Mouse (Mus musculus): ENCODE data around the gene Zfp526.
A peak's percentile ranks its signal among the peaks of the same experiment; 100 is the strongest.

The Zfp526 gene

GRCm38 (mm10) chr7:25209161-25209622 is 12.0 kb upstream of the Zfp526 start:
- no peak for DNase-seq (ENCODE audit: low spot score in 2 of 2)

DNA sequence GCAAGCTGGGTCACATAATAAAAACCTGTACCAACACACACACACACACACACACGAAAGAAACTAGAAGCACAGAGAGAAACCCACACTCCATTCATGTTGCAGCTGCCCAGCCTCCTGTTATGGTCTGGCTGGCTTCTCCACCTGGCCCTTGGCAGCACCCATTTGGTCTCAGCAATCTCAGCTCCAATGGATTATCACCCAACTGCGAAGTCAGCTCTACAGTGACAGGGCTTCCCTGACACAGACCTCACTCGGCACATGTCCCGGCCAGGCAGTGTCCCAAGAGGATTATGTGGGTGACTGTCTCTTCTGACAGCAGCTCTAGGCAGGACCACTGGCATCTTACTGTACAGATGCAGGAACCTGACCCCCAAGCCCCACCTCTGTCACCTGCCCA is 10.7 kb upstream of the Zfp526 start:
- DNase-seq (ENCODE audit: low spot score in 2 of 2): no peak

DNA sequence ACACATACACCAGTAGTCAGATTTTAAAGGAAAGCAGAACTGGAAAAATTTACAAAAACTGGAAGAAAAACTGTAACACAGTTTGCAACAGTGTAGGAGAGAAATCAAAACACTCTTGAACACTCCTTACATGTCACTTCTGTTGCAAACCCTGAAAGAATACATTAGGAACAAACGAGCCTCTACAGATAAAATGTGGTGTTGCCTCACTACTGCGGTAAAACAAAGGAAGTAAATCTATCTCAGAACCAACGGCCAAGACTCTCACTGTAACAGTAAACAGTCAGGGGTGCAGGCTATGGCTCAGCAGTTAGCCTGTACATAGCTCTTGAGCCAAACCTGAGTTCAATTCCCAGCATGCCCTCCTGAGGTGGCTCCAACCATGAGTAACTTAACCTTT is 8.1 kb upstream of the Zfp526 start:
- DNase-seq (ENCODE audit: low spot score in 2 of 2): no peak

DNA sequence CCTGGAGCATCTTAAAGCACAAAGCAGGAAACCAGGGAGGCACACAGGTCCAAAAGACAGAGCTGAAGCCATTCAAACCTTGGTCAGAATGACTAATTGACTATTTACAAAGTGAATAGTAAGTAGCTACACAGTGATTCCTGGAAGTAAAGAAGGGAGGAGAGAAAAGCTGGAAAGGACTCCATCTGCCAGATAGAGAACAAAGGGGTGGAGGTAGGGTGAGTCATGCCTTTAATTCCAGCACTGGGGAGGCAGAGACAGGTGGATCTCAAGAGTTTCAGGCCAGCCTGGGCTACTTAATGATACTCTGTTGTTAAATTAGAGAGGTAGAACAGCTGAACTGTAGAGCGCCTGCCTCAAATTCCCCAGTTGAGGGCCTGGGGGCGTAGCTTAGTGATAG is 7.1 kb upstream of the Zfp526 start:
- no peak for DNase-seq (ENCODE audit: low spot score in 2 of 2)

GRCm38 (mm10) chr7:25217653-25218395 is 3.4 kb upstream of the Zfp526 start:
- DNase-seq (ENCODE audit: low spot score in 2 of 2): no peak

DNA sequence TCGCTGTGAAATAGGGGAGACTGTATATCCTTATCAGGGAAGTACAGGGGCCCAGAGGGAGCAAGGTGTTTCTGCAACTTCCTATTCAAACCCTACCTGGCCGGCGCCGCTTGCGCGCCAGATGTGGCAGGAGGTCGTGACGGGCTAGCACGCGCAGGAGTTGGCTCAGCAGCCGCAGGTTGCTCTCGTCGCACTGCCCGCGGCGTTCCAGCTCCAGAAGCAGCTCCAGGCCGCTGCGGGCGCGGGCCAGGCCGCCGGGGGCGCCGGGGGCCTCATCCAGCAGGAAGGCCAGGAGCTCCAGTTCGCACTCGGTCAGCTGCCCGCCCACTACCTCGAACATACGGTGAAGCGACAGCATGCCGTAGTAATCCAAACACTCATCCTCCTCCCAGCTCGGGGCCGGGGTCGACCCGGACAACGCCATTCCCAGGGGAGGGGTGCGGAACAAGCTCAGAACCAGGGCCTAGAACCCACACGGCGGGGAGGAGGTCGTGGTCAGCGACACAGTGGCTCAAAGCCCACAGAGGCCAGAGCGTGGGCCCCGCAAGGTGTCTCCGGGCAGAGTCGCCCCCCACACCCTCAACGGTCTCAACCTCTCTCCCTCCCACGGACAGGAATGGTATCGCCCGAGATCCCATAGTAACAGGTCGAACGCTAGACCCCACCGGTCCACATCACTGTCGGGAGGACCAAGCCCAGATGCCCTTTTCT is 2.4 kb upstream of the Zfp526 start:
- DNase-seq (ENCODE audit: low spot score in 2 of 2): peak; percentile 56 to 71

DNA sequence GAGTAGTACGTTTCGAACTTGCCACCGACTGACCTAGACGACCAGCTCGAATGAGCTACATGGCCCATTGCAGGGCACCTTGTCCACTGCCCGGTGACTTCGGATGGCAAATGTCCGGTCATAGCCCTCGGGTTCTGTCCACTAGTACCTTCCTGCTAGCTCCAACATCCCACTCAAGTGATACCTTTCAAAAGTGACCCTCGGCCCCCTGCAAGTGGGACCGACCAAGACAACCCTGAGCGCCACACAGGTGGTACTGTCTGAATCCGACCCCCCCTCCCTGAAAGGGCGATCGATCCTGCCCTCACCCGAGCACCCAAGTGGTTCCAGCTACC is 1.8 kb upstream of the Zfp526 start:
- DNase-seq (ENCODE audit: low spot score in 2 of 2): no peak

- peak; percentile 96 to 97 for DNase-seq (ENCODE audit: low spot score in 2 of 2)
Measured at GRCm38 (mm10) chr7:25219756-25220456, 1.3 kb upstream of the Zfp526 start.

- DNase-seq (ENCODE audit: low spot score in 2 of 2): peak in 1 of 2 experiments; percentile 43
Measured at GRCm38 (mm10) chr7:25220457-25221101, 646 bp upstream of the Zfp526 start, which contains the start of gene Dedd2. Gene Dedd2, minus strand, starts transcription at chr7:25220615.

DNA sequence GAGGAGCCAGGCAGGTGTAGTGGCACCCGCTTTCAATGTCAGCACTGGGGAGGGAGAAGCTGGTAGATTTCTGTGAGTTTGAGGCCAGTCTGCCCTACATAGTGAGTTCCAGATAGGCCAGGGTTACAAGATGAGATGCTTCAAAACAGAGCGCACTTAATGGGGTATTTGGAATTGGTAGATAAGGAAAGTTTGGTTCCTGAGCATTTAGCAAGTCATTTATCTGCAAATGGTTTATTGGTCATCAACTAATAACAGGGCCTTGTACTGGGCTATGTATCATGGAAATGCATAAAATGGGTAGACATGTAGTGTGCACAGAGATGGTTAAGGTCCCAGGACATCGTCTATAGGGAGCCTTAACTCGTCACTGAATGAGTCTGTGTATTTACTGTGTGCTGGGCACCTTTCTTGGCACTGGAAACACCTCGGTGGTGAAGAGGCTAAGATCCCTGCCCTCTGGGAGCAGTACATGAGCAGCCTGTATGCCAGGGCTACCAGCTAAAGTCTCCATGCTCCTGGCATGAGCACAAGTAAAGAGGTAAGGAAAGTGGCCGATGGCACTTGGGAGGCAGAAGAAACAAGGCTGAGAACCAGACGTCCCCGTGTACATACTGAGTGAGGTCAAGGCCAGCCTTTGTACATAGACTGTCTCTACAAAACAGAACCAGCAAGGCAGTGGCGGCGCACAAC is 1.2 kb downstream of the Zfp526 start:
- DNase-seq (ENCODE audit: low spot score in 2 of 2): no peak

- DNase-seq (ENCODE audit: low spot score in 2 of 2): no peak
Measured at GRCm38 (mm10) chr7:25227523-25228300, 6.5 kb downstream of the Zfp526 start.

GRCm38 (mm10) chr7:25230690-25231285 is 9.6 kb downstream of the Zfp526 start:
- DNase-seq (ENCODE audit: low spot score in 2 of 2): no peak

- no peak for DNase-seq (ENCODE audit: low spot score in 2 of 2)
Measured at GRCm38 (mm10) chr7:25232101-25232648, 10.9 kb downstream of the Zfp526 start.

DNA sequence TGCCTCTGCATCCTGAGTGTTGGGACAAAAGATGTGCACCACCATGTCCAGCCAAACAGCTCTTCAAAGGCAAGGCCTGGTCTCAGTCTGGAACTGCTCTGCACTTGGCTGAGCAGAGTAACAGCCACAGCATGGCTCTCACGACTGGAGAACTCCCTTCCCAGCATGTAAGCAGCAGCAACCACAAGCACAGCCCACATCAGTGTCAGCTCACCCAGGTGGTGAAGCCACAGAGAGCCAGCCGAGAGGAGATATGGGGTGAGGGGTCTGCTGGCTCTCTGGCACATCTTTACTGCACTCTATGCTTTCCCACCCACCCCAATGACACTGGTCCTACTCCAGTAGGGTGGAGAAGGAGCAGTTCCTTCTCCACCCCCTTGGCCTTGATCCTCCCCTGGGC is 11.8 kb downstream of the Zfp526 start:
- no peak for DNase-seq (ENCODE audit: low spot score in 2 of 2)

- no peak for DNase-seq (ENCODE audit: low spot score in 2 of 2)
Measured at GRCm38 (mm10) chr7:25235526-25235925, 14.3 kb downstream of the Zfp526 start.

- DNase-seq (ENCODE audit: low spot score in 2 of 2): peak; percentile 99
Measured at GRCm38 (mm10) chr7:25237249-25238014, 16.2 kb downstream of the Zfp526 start, which contains the start of gene Gsk3a. Gene Gsk3a, minus strand, starts transcription at chr7:25237851.

DNA sequence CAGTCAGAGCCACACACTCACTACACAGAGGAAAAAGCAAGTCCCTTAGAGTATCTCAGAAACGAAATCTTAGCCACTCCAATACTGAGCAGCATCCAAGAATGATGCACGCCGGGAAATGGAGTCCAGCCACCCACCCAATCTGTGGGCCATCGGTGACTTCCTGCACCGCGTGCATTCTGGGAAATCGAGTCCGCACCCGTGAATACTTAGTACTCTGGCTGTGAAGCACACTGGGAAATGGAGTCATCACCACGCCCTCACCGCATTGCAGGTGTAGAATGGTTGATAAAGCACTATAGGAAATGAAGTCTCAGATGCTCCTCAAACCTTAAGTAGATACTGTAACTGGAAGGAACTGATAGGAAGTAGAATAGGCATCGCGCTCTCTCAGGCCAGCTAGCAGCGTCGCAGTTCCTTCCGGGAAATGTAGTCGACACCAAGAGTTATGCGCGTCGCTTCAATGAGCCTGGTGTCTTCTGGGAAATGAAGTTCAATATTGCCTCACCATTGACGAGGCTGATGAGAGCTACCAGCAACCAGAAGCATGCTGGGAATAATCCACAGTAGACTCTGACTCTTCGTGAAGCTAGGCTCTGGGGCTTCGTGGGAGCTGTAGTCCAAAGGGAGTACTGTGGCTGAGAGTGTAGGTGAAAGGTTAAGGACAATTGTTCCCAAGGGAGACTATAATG is 16.9 kb downstream of the Zfp526 start:
- DNase-seq (ENCODE audit: low spot score in 2 of 2): peak; percentile 96 to 98

GRCm38 (mm10) chr7:25238829-25239623 is 17.8 kb downstream of the Zfp526 start:
- peak; percentile 93 to 95 for DNase-seq (ENCODE audit: low spot score in 2 of 2)
